Comparison of ENCODE assay signal across 9 mouse cellular contexts in genomic region chr8:85603203-85603895, GRCm38 (mm10). TPM values are rescaled to one million over a fixed set of nuclear protein-coding genes. Genes with fewer than 3 reads are reported as not detected.
DNase-seq lines count a peak whose midpoint lies in the region; ATAC-seq and TF ChIP-seq lines count a peak whose summit lies in the region.
"Had no signal": no experiment of that assay in that cellular context is flagged by ENCODE, and none has a peak within 500 bp of the region (broad histone marks: within the 10 kb centered on the region; RNA-seq: fewer than 3 reads in every experiment).

No protein-coding gene starts in this region.

- H3K27me3 ChIP-seq in intestine, postnatal 0 days (replicated peaks; ENCODE audit: control insufficient read depth, insufficient read depth, low read length) = no peaks in the 10 kb centered on the region
- H3K27me3 ChIP-seq in neural tube, embryonic 12.5 days (replicated peaks) = no peaks in the 10 kb centered on the region
- H3K27me3 ChIP-seq: neural tube, embryonic 13.5 days had no signal

- H3K9ac ChIP-seq in intestine, postnatal 0 days (ENCODE audit: low read depth, low read length) = no peak overlapping the region
- no peak overlapping the region for H3K9ac ChIP-seq in neural tube, embryonic 12.5 days
- H3K9ac ChIP-seq: neural tube, embryonic 13.5 days had no signal

- H3K4me3 ChIP-seq in intestine, postnatal 0 days (ENCODE audit: low read depth, low read length) = no peak overlapping the region
- H3K4me3 ChIP-seq in neural tube, embryonic 12.5 days = no peak overlapping the region
- H3K4me3 ChIP-seq: neural tube, embryonic 13.5 days had no signal

- peak; percentile 83 for ATAC-seq in frontal cortex, adult (ENCODE audit: low TSS enrichment)
- ATAC-seq in intestine, postnatal 0 days = no peak
- ATAC-seq in neural tube, embryonic 12.5 days (ENCODE audit: low FRiP score, low read depth) = 0 out of 2 replicates have a peak, but pooled peaks have one; percentile 33
- ATAC-seq in erythroblast, adult 5-6 weeks (replicated peaks; ENCODE audit: low FRiP score, poor library complexity, severe bottlenecking) = no peak

- 40% methylated on average over 8 of the region's 8 CpGs for WGBS in intestine, postnatal 0 days
- 42% methylated on average over 8 of the region's 8 CpGs for WGBS in neural tube, embryonic 12.5 days

- H3K9me3 ChIP-seq in intestine, postnatal 0 days (ENCODE audit: control insufficient read depth) = no peaks in the 10 kb centered on the region
- no peaks in the 10 kb centered on the region for H3K9me3 ChIP-seq in neural tube, embryonic 12.5 days
- H3K9me3 ChIP-seq: neural tube, embryonic 13.5 days had no signal

- peak; percentile 54 for DNase-seq in urinary bladder, postnatal 14 days (ENCODE audit: low spot score)
- no peak for DNase-seq in urinary bladder, adult 2 months (ENCODE audit: low spot score)
- peak; percentile 39 for DNase-seq in cerebellum, adult 11-12 months
- peak; percentile 67 to 75 for DNase-seq in left cerebral cortex, postnatal 25 days (ENCODE audit: low spot score in 2 of 2)

- no peak overlapping the region for H3K27ac ChIP-seq in intestine, postnatal 0 days (ENCODE audit: low read depth, low read length)
- no peak overlapping the region for H3K27ac ChIP-seq in neural tube, embryonic 12.5 days
- H3K27ac ChIP-seq: neural tube, embryonic 13.5 days had no signal

- peak; percentile 80 for TF ChIP-seq CTCF in intestine, postnatal 0 days (IDR thresholded peaks at IDR 0.05; ENCODE audit: low read depth)

- no peak overlapping the region for H3K4me2 ChIP-seq in intestine, postnatal 0 days (replicated peaks; ENCODE audit: low read depth)
- no peak overlapping the region for H3K4me2 ChIP-seq in neural tube, embryonic 12.5 days (replicated peaks)
- H3K4me2 ChIP-seq: neural tube, embryonic 13.5 days had no signal

- intact Hi-C loops in left cerebral cortex, postnatal 25 days (cut with DNase I) = loop anchor here (1.0 to 5.0 kb wide), 3 partner anchors 62 to 1299 kb away; no protein-coding TSS in a partner anchor

- no peaks in the 10 kb centered on the region for H3K4me1 ChIP-seq in intestine, postnatal 0 days (replicated peaks; ENCODE audit: control insufficient read depth, insufficient read depth, low read length)
- no peaks in the 10 kb centered on the region for H3K4me1 ChIP-seq in neural tube, embryonic 12.5 days
- H3K4me1 ChIP-seq: neural tube, embryonic 13.5 days had no signal

- no peaks in the 10 kb centered on the region for H3K36me3 ChIP-seq in intestine, postnatal 0 days (ENCODE audit: control insufficient read depth, insufficient read depth)
- no peaks in the 10 kb centered on the region for H3K36me3 ChIP-seq in neural tube, embryonic 12.5 days
- H3K36me3 ChIP-seq: neural tube, embryonic 13.5 days had no signal

RNA-seq across cellular contexts. Expression of gene Dnaja2, which starts 48.2 kb away (rescaled TPM):
- polyA plus RNA-seq in urinary bladder, adult 2 months (2012; rRNA removed) = 58.3 and 85.0 TPM in 2 replicates
- 101 and 104 TPM in 2 replicates for polyA plus RNA-seq in intestine, postnatal 0 days (2015; fragmentation: Nextera tagmentation; extraction: Ambion mirVana)
- total RNA-seq in left cerebral cortex, postnatal 25 days (2021) = 100 to 1,000 TPM; 167 to 190 TPM
- 173 and 180 TPM in 2 replicates for polyA plus RNA-seq in neural tube, embryonic 12.5 days (2016; fragmentation: Nextera tagmentation; extraction: Ambion mirVana)
- total RNA-seq in erythroblast, adult 5-6 weeks (2015; ENCODE audit: low replicate concordance) = 23.1 and 36.6 TPM in 2 replicates
- total RNA-seq in erythroblast, adult 5-6 weeks (2017; ENCODE audit: low replicate concordance) = 28.7 and 35.5 TPM in 2 replicates

Comparison
In these comparisons a context has a peak if more than half of its experiments do, and no peak if none do; other contexts are left out.
1. ATAC-seq: peak in frontal cortex, adult (single experiment) and neural tube, embryonic 12.5 days (single experiment); none in intestine, postnatal 0 days (single experiment) and erythroblast, adult 5-6 weeks (single experiment).